Mouse (Mus musculus): Measurements from ENCODE around the gene Casr. TPM values are rescaled to one million over a fixed set of nuclear protein-coding genes. Genes with fewer than 3 reads are reported as not detected.

The Casr gene
- total RNA-seq (2023): not detected in 4 replicates

GRCm38 (mm10) chr16:36561386-36562338 is at the start of gene Casr:
Casr (minus strand) TSS chr16:36562141.

GRCm38 (mm10) chr16:36455342-36455802 is 106.6 kb downstream of the Casr start, which contains the start of gene Stfa3:
Stfa3 (minus strand) TSS chr16:36455392.

Other genes starting within 250 kb of the Casr start
- not detected in 4 replicates for gene BC117090, start 227.8 kb downstream of the Casr start, total RNA-seq (2023)
- not detected in 4 replicates for gene BC100530, start 194.4 kb downstream of the Casr start, total RNA-seq (2023)
- not detected in 4 replicates for gene Stfa2, start 153.7 kb downstream of the Casr start, total RNA-seq (2023)
- gene Stfa3, start 106.7 kb downstream of the Casr start, total RNA-seq (2023): not detected in 4 replicates
- gene Cd86, start 103.9 kb upstream of the Casr start, total RNA-seq (2023): 165 to 192 TPM (median 175 TPM) in 4 replicates
- 20.1 to 24.4 TPM (median 22.1 TPM) in 4 replicates for gene Ildr1, start 131.8 kb upstream of the Casr start, total RNA-seq (2023)
- gene Slc15a2, start 222.8 kb upstream of the Casr start, total RNA-seq (2023): 16.8 to 100 TPM (median 29.4 TPM) in 4 replicates